Mouse (Mus musculus): ENCODE data around the gene Espn. TPM values are rescaled to one million over a fixed set of nuclear protein-coding genes. Genes with fewer than 3 reads are reported as not detected.
A peak's percentile ranks its signal among the peaks of the same experiment; 100 is the strongest.

The Espn gene
- polyA plus RNA-seq, 1 experiment from 2014 or later: 2.3 TPM

DNA sequence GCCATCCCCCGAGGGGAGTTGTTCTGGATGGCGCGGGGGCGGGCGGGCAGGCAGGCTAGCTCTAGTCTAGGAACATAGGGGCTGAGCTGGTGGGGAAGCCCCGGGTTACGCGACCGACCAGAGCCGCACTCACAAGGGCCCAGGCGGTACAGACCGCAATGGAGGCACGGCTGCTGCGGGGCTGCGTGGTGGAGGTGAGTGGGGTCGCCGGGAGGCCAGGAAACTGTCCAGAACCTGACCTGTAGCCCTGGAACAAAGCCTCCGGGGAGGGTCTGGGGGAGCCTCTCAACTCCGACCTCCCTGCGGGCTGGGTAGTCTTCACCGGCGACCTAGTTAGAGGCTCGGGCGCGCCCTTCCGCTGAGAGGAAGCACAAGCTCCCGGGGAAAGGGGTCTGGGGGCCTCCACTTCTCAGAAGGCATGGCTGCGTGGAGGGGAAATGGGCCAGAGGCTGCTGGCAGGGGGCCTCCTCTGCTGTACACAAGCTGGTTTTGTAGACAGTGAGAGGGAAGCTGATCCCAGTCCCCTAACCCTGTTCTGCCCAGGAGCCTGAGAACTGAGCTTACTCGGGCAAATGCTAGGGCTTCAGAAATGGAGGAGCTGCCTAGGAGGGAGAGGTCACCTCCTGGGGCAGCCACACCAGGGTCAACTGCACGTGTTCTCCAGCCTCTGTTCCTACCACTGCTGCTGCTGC is 36.1 kb downstream of the Espn start, which contains the start of gene Tnfrsf25:
Gene Tnfrsf25 (plus strand): TSS at position 14 of the 692 bp plus-strand sequence.
- ATAC-seq (ENCODE audit: low read depth): no peak
- Histone ChIP-seq H3K9me3 (replicated peaks; ENCODE audit: control insufficient read depth, low read length) (no peaks in the 10 kb centered on the region), H3K36me3 (ENCODE audit: control insufficient read depth, insufficient read depth) (peaks cover 3% of the 10 kb centered on the region), H3K27ac (ENCODE audit: low read length) (no peak within 1 kb of the TSS), H3K27me3 (ENCODE audit: control insufficient read depth, insufficient read depth, low read depth, low read length) (peaks cover 69% of the 10 kb centered on the region), H3K4me3 (ENCODE audit: low read depth, low read length) (no peak within 1 kb of the TSS), H3K4me2 (ENCODE audit: low read depth, low read length) (peak within 1 kb of the TSS; percentile 24), H3K4me1 (ENCODE audit: control insufficient read depth, low read depth, low read length) (peaks cover 15% of the 10 kb centered on the region), H3K9ac (ENCODE audit: low read depth, low read length) (0 out of 2 replicates have a peak within 1 kb of the TSS, but pooled peaks have one; percentile 13)
- 3% methylated on average over 30 of the region's 30 CpGs for WGBS (ENCODE audit: insufficient replicate concordance)

DNA sequence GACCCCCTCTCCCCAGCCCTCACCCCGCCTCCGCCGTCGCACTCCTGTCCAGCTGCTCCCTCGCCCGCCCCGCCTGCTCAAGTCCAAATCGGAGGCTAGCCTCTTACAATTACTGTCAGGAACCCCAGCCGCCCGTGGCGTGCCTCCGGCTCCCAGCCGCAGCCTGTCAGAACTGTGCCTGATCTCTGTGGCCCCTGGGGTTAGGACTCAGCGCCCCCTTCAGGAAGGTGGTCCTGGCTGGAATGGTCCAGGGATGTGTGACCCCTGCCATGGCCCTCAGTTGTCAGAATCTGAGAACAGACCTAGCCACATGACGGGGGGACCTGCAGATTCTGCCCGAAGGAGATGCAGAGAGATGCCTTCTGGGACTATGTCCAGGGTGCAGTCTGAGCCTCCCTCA is 38.1 kb downstream of the Espn start:
- ATAC-seq (ENCODE audit: low read depth): no peak
- Histone ChIP-seq H3K27ac (ENCODE audit: low read length) (no peak overlapping the region), H3K36me3 (ENCODE audit: control insufficient read depth, insufficient read depth) (peaks cover 4% of the 10 kb centered on the region), H3K4me3 (ENCODE audit: low read depth, low read length) (no peak overlapping the region), H3K9me3 (replicated peaks; ENCODE audit: control insufficient read depth, low read length) (no peaks in the 10 kb centered on the region), H3K27me3 (ENCODE audit: control insufficient read depth, insufficient read depth, low read depth, low read length) (peaks cover 49% of the 10 kb centered on the region), H3K4me2 (ENCODE audit: low read depth, low read length) (no peak overlapping the region), H3K9ac (ENCODE audit: low read depth, low read length) (no peak overlapping the region), H3K4me1 (ENCODE audit: control insufficient read depth, low read depth, low read length) (peaks cover 27% of the 10 kb centered on the region)
- 83% methylated on average over 16 of the region's 16 CpGs for WGBS (ENCODE audit: insufficient replicate concordance)

DNA sequence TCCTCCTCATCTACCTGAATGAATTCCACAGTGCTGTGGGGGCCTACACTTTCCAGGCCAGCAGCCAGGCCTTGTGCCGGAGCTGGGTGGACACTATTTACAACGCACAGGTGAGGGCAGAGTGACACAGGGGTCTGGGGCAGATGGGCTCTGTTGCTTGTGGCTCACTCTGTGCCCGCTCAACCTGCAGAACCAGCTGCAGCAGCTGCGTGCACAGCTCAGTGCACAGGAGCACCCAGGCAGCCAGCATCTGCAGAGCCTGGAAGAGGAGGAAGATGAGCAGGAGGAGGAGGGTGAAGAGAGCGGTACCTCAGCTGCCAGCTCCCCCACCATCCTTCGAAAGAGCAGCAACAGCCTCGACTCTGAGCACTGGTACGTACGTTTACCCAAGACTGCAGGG is 39.8 kb downstream of the Espn start:
- no peak overlapping the region for H3K27ac ChIP-seq (ENCODE audit: low read length)
- H3K27me3 ChIP-seq (ENCODE audit: control insufficient read depth, insufficient read depth, low read depth, low read length): peaks cover 32% of the 10 kb centered on the region
- H3K4me2 ChIP-seq (ENCODE audit: low read depth, low read length): no peak overlapping the region
- H3K36me3 ChIP-seq (ENCODE audit: control insufficient read depth, insufficient read depth): peaks cover 10% of the 10 kb centered on the region
- WGBS (ENCODE audit: insufficient replicate concordance): 84% methylated on average over 9 of the region's 9 CpGs
- ATAC-seq (ENCODE audit: low read depth): no peak
- H3K9ac ChIP-seq (ENCODE audit: low read depth, low read length): no peak overlapping the region
- H3K4me1 ChIP-seq (ENCODE audit: control insufficient read depth, low read depth, low read length): peaks cover 44% of the 10 kb centered on the region
- H3K4me3 ChIP-seq (ENCODE audit: low read depth, low read length): no peak overlapping the region
- H3K9me3 ChIP-seq (replicated peaks; ENCODE audit: control insufficient read depth, low read length): no peaks in the 10 kb centered on the region

DNA sequence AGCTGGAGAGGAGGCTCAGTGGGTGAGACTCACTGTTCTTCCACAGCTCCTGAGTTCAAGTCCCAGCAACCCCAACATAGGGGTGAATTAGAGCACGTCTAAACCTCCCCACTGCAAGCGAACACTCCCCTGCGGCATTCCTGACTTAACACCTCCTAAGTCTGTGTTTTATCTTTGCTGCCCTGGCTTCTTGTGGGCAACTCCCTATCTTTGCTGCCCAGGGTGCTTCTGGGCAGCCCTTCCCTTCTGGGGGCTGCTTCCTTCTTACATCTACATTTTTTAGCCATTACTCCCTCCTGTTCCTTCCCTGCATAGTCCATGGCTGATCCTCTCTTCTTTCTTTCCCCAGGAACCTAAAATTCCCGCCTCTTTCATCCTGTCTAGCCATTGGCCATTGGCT is 41.5 kb downstream of the Espn start:
- 19% methylated on average over 4 of the region's 4 CpGs for WGBS (ENCODE audit: insufficient replicate concordance)
- H3K27ac ChIP-seq (ENCODE audit: low read length): peak overlapping the region; percentile 79

DNA sequence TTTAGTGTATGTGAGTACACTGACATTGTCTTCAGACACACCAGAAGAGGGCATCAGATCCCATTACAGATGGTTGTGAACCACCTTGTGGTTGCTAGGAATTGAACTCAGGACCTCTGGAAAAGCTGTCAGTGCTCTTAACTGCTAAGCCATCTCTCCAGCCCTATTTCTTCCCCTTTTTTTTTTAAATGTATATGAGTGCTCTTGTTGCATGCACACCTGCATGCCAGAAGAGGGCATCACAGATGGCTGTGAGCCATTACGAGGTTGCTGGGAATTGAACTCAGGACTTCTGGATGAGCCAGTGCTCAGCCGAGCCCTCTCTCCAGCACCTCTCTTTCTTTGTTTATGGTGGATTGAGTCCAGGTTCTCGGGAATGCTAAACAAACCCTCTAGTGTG is 42.7 kb downstream of the Espn start:
- H3K27ac ChIP-seq (ENCODE audit: low read length): peak overlapping the region; percentile 48; the same call in 1 of the 2 replicates
- 81% methylated on average over 3 of the region's 3 CpGs for WGBS (ENCODE audit: insufficient replicate concordance)
- no peak overlapping the region; the same call in 1 of the 2 replicates for H3K4me2 ChIP-seq (ENCODE audit: low read depth, low read length)
- peaks cover 4% of the 10 kb centered on the region; the same call in 1 of the 2 replicates for H3K27me3 ChIP-seq (ENCODE audit: control insufficient read depth, insufficient read depth, low read depth, low read length)
- H3K9me3 ChIP-seq (replicated peaks; ENCODE audit: control insufficient read depth, low read length): no peaks in the 10 kb centered on the region
- H3K4me3 ChIP-seq (ENCODE audit: low read depth, low read length): no peak overlapping the region
- peaks cover 10% of the 10 kb centered on the region for H3K36me3 ChIP-seq (ENCODE audit: control insufficient read depth, insufficient read depth)
- H3K9ac ChIP-seq (ENCODE audit: low read depth, low read length): no peak overlapping the region
- no peak for ATAC-seq (ENCODE audit: low read depth)
- peaks cover 46% of the 10 kb centered on the region for H3K4me1 ChIP-seq (ENCODE audit: control insufficient read depth, low read depth, low read length)

More for the DNA sequence above, 41.5 kb downstream of the Espn start:
- peak overlapping the region; percentile 33; the same call in 1 of the 2 replicates for H3K9ac ChIP-seq (ENCODE audit: low read depth, low read length)
- H3K9me3 ChIP-seq (replicated peaks; ENCODE audit: control insufficient read depth, low read length): no peaks in the 10 kb centered on the region
- H3K4me1 ChIP-seq (ENCODE audit: control insufficient read depth, low read depth, low read length): peaks cover 49% of the 10 kb centered on the region
- peaks cover 10% of the 10 kb centered on the region for H3K36me3 ChIP-seq (ENCODE audit: control insufficient read depth, insufficient read depth)
- peaks cover 16% of the 10 kb centered on the region for H3K27me3 ChIP-seq (ENCODE audit: control insufficient read depth, insufficient read depth, low read depth, low read length)
- peak overlapping the region; percentile 10; the same call in 1 of the 2 replicates for H3K4me3 ChIP-seq (ENCODE audit: low read depth, low read length)
- peak; percentile 71 for ATAC-seq (ENCODE audit: low read depth)
- peak overlapping the region; percentile 53 for H3K4me2 ChIP-seq (ENCODE audit: low read depth, low read length)

DNA sequence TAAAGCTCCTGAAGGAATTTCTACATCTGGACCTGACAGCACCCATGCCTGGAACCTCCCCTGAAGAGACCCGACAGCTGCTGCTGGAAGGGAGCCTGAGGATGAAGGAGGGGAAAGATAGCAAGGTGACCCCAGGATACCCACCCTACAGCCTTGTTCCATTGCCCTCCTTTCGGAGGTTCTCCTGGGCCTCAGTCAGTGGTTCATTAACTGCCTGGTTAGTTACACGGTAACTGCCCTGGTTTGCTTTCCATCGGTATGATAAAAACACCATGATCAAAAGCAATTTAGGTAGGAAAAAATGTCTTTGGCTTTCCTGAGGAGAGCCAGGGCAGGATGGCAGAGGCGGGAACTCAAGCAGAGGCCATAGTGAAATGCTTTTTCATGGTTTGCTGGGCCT is 43.5 kb downstream of the Espn start:
- H3K9me3 ChIP-seq (replicated peaks; ENCODE audit: control insufficient read depth, low read length): no peaks in the 10 kb centered on the region
- peak overlapping the region; percentile 84 for H3K4me2 ChIP-seq (ENCODE audit: low read depth, low read length)
- ATAC-seq (ENCODE audit: low read depth): no peak
- no peak overlapping the region for H3K4me3 ChIP-seq (ENCODE audit: low read depth, low read length)
- H3K27ac ChIP-seq (ENCODE audit: low read length): no peak overlapping the region
- WGBS (ENCODE audit: insufficient replicate concordance): 85% methylated on average over 5 of the region's 5 CpGs
- H3K9ac ChIP-seq (ENCODE audit: low read depth, low read length): no peak overlapping the region
- no peaks in the 10 kb centered on the region for H3K27me3 ChIP-seq (ENCODE audit: control insufficient read depth, insufficient read depth, low read depth, low read length)
- H3K4me1 ChIP-seq (ENCODE audit: control insufficient read depth, low read depth, low read length): peaks cover 46% of the 10 kb centered on the region
- peaks cover 7% of the 10 kb centered on the region for H3K36me3 ChIP-seq (ENCODE audit: control insufficient read depth, insufficient read depth)

DNA sequence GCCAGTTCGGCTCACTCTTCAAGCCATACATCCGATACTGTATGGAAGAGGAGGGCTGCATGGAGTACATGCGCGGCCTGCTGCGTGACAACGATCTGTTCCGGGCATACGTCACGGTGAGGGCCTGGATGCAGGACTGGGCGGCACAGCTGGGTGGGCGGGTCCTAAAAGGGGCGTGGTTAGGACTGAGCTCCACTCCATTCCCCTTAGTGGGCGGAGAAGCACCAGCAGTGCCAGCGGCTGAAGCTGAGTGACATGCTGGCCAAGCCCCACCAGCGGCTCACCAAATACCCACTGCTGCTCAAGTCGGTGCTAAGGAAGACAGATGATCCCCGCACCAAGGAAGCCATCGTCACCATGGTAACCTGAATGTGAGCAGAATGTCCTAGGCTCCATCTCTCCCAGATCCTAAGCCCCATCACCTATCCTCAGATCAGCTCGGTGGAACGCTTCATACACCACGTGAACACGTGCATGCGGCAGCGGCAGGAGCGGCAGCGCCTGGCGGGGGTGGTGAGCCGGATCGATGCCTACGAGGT is 44.1 kb downstream of the Espn start:
- 49% methylated on average over 30 of the region's 30 CpGs for WGBS (ENCODE audit: insufficient replicate concordance)
- Histone ChIP-seq H3K27me3 (ENCODE audit: control insufficient read depth, insufficient read depth, low read depth, low read length) (no peaks in the 10 kb centered on the region), H3K27ac (ENCODE audit: low read length) (peak overlapping the region; percentile 90), H3K4me1 (ENCODE audit: control insufficient read depth, low read depth, low read length) (peaks cover 46% of the 10 kb centered on the region), H3K36me3 (ENCODE audit: control insufficient read depth, insufficient read depth) (peaks cover 7% of the 10 kb centered on the region), H3K9me3 (replicated peaks; ENCODE audit: control insufficient read depth, low read length) (no peaks in the 10 kb centered on the region), H3K9ac (ENCODE audit: low read depth, low read length) (peak overlapping the region; percentile 24), H3K4me2 (ENCODE audit: low read depth, low read length) (peak overlapping the region; percentile 84), H3K4me3 (ENCODE audit: low read depth, low read length) (peak overlapping the region; percentile 57)
- ATAC-seq (ENCODE audit: low read depth): peak; percentile 90

DNA sequence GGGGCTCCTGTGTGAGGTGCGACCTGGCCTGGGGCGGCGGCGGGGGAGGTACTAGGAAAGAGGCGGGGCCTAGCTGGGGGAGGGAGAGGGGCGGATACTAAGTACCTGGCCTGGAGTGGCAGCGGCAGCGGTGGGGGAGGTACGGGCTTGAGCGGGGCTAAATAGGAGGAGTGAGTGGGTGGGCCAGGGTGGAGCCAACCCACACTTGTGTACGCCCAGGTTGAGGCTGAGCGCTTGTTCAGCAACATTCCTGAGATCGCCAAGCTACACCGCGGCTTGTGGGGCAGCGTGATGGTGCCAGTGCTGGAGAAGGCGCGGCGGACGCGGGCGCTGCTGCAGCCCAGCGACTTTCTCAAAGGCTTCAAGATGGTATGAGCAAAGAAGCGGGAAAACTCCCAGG is 44.7 kb downstream of the Espn start:
- Histone ChIP-seq H3K9me3 (replicated peaks; ENCODE audit: control insufficient read depth, low read length) (no peaks in the 10 kb centered on the region), H3K36me3 (ENCODE audit: control insufficient read depth, insufficient read depth) (peaks cover 7% of the 10 kb centered on the region), H3K4me2 (ENCODE audit: low read depth, low read length) (peak overlapping the region; percentile 84), H3K27me3 (ENCODE audit: control insufficient read depth, insufficient read depth, low read depth, low read length) (no peaks in the 10 kb centered on the region), H3K27ac (ENCODE audit: low read length) (peak overlapping the region; percentile 90), H3K9ac (ENCODE audit: low read depth, low read length) (peak overlapping the region; percentile 24), H3K4me1 (ENCODE audit: control insufficient read depth, low read depth, low read length) (peaks cover 46% of the 10 kb centered on the region), H3K4me3 (ENCODE audit: low read depth, low read length) (peak overlapping the region; percentile 57)
- 50% methylated on average over 24 of the region's 24 CpGs for WGBS (ENCODE audit: insufficient replicate concordance)
- peak; percentile 72 for ATAC-seq (ENCODE audit: low read depth)

DNA sequence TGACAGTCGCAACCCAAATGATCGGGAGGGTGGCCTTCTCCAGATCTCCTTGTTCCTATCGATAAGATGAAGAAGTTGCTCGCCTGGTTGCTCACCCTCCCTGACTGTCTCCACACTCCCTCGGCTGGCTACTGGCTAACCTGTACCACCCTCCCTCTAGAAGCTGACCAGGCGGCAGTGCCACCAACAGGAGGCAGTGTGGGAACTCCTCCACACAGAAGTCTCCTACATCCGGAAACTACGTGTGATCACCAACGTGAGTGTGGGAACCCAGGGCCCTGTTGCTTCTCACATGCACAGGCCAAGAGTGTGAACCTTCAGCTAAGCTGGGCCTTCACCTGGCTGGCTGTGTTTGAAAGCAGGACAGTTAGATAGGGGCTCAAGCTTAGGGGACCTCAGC is 45.4 kb downstream of the Espn start:
- Histone ChIP-seq H3K4me2 (ENCODE audit: low read depth, low read length) (peak overlapping the region; percentile 84; the same call in 1 of the 2 replicates), H3K9ac (ENCODE audit: low read depth, low read length) (no peak overlapping the region), H3K27me3 (ENCODE audit: control insufficient read depth, insufficient read depth, low read depth, low read length) (no peaks in the 10 kb centered on the region), H3K4me1 (ENCODE audit: control insufficient read depth, low read depth, low read length) (peaks cover 46% of the 10 kb centered on the region), H3K4me3 (ENCODE audit: low read depth, low read length) (no peak overlapping the region), H3K36me3 (ENCODE audit: control insufficient read depth, insufficient read depth) (peaks cover 11% of the 10 kb centered on the region), H3K9me3 (replicated peaks; ENCODE audit: control insufficient read depth, low read length) (no peaks in the 10 kb centered on the region), H3K27ac (ENCODE audit: low read length) (no peak overlapping the region; the same call in 1 of the 2 replicates)
- ATAC-seq (ENCODE audit: low read depth): no peak
- 56% methylated on average over 9 of the region's 9 CpGs for WGBS (ENCODE audit: insufficient replicate concordance)

Data from liver, embryonic 16.5 days (tissue).